Mouse (Mus musculus): Measurements from ENCODE around the gene Atp5j. TPM values are rescaled to one million over a fixed set of nuclear protein-coding genes. Genes with fewer than 3 reads are reported as not detected.

Gene Atp5j
- 1,714 TPM for polyA plus RNA-seq (2014; fragmentation: Illumina TruSeq; extraction: RNeasy Lipid Tissue Mini Kit (QIAGEN cat#74804); ENCODE audit: low read depth, low replicate concordance)

DNA sequence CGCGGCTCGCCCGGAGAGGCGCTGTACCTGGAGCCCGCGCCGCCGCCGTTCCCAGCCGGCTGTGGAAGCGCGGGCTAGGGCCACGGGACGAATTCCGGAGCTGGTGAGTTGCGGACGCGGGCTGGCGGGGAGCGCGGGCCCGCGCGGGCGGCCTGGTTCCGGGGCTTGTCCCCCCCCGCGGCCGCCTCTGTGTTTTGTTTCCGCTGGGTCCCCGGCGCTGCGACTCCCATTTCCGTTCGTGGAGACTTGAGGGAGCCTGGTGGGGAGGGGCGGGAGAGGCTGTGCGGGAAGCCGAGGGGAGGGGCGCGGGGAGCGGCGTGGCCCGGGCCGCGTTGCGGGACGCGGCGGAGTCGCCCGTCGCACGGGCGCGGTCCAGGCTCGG is at the start of gene Atp5j:
Gene Atp5j (minus strand): TSS at position 185 of the 382 bp plus-strand sequence.

DNA sequence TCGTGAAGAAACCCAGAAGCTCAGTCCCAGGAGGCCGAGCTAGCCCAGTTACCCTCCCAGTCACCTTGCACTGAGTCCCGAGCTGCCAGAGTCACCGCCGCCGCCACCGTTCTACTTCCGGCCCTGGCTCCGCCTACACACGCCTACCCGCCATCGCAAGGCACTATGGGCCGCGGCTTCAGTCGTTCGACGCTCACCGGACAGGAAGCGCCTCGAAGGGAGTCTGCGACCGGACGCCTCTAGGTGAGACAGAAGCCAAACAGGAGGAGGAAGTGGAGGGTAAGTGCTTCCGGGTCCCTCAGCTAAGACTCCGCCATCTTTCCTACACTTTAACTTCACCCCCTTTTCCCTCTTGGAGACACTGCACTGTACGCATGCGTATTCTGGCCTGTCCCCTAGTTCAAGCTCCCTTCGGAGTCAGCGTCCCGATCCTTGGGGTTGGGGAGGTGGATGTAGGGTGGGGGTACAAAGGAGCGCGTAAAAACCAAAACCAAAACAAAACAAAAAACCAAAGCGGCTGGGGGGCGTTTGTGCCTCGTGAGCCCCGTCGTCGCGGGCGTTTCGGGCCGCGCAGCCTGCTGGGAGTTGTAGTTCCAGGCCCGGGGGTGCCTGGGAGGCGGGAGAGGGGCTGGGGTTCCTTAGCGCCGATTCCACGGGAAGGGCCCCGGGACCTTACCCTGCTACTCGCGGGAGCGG is 532 bp downstream of the Atp5j start, which contains the start of gene Gabpa:
Gene Gabpa (plus strand): TSS at position 181 of the 696 bp plus-strand sequence.

Other genes with a start within 250 kb of the Atp5j start
- 59.2 TPM for gene Mrpl39, start 99.9 kb downstream of the Atp5j start, polyA plus RNA-seq (2014; fragmentation: Illumina TruSeq; extraction: RNeasy Lipid Tissue Mini Kit (QIAGEN cat#74804); ENCODE audit: low read depth, low replicate concordance)
- 44.4 TPM for gene Jam2, start 61.5 kb downstream of the Atp5j start, polyA plus RNA-seq (2014; fragmentation: Illumina TruSeq; extraction: RNeasy Lipid Tissue Mini Kit (QIAGEN cat#74804); ENCODE audit: low read depth, low replicate concordance)
- gene Gabpa, start 700 bp downstream of the Atp5j start, polyA plus RNA-seq (2014; fragmentation: Illumina TruSeq; extraction: RNeasy Lipid Tissue Mini Kit (QIAGEN cat#74804); ENCODE audit: low read depth, low replicate concordance): 86.2 TPM